Mouse (Mus musculus) cerebellum, postnatal 25 days (tissue): ENCODE data around the gene Lef1.
A peak's percentile ranks its signal among the peaks of the same experiment; 100 is the strongest.

ENCODE experiments used
- DNase-seq, 2 experiments: peaks; one replicate each; pipeline ENCODE4 v3.0.0; 2021; ENCODE audit warnings: mixed read lengths in 2 of 2

The Lef1 gene

GRCm38 (mm10) chr3:131141546-131141945 is 31.3 kb downstream of the Lef1 start:
- DNase-seq = no peak

- no peak for DNase-seq
Observed at GRCm38 (mm10) chr3:131144250-131144649, 34.0 kb downstream of the Lef1 start.

- DNase-seq = no peak
Observed at GRCm38 (mm10) chr3:131152921-131153320, 42.6 kb downstream of the Lef1 start.

GRCm38 (mm10) chr3:131153896-131154295 is 43.6 kb downstream of the Lef1 start:
- no peak for DNase-seq

GRCm38 (mm10) chr3:131154576-131154975 is 44.3 kb downstream of the Lef1 start:
- DNase-seq = no peak

- no peak for DNase-seq
Observed at GRCm38 (mm10) chr3:131155066-131155465, 44.8 kb downstream of the Lef1 start.

GRCm38 (mm10) chr3:131155657-131156056 is 45.4 kb downstream of the Lef1 start:
- DNase-seq = no peak

GRCm38 (mm10) chr3:131156377-131156776 is 46.1 kb downstream of the Lef1 start:
- no peak for DNase-seq

- DNase-seq = no peak
Observed at GRCm38 (mm10) chr3:131157471-131157870, 47.2 kb downstream of the Lef1 start.

- DNase-seq = no peak
Observed at GRCm38 (mm10) chr3:131159204-131159760, 49.0 kb downstream of the Lef1 start.

GRCm38 (mm10) chr3:131159881-131160615 is 49.8 kb downstream of the Lef1 start:
- DNase-seq = no peak

- no peak for DNase-seq
Observed at GRCm38 (mm10) chr3:131160921-131161320, 50.6 kb downstream of the Lef1 start.

- DNase-seq = no peak
Observed at GRCm38 (mm10) chr3:131167731-131168130, 57.5 kb downstream of the Lef1 start.

- DNase-seq = no peak
Observed at GRCm38 (mm10) chr3:131169161-131169560, 58.9 kb downstream of the Lef1 start.

GRCm38 (mm10) chr3:131170099-131170643 is 59.9 kb downstream of the Lef1 start:
- no peak for DNase-seq

GRCm38 (mm10) chr3:131171292-131171960 is 61.2 kb downstream of the Lef1 start:
- no peak for DNase-seq

- DNase-seq = no peak
Observed at GRCm38 (mm10) chr3:131172293-131172692, 62.0 kb downstream of the Lef1 start.

- peak; percentile 18 to 37 for DNase-seq
Observed at GRCm38 (mm10) chr3:131181006-131181405, 70.7 kb downstream of the Lef1 start.

- DNase-seq = no peak
Observed at GRCm38 (mm10) chr3:131182158-131182557, 71.9 kb downstream of the Lef1 start.

- DNase-seq = no peak
Observed at GRCm38 (mm10) chr3:131186193-131186592, 75.9 kb downstream of the Lef1 start.

GRCm38 (mm10) chr3:131190239-131190638 is 80.0 kb downstream of the Lef1 start:
- DNase-seq = no peak

GRCm38 (mm10) chr3:131190671-131191367 is 80.5 kb downstream of the Lef1 start:
- no peak for DNase-seq

- DNase-seq = no peak
Observed at GRCm38 (mm10) chr3:131191454-131191853, 81.2 kb downstream of the Lef1 start.
